Mouse (Mus musculus) skeletal muscle tissue, adult 2 months (tissue): Measurements from ENCODE around the gene Klhl25.
"Not testable (repeated sequence)": the region's sequence is repeated elsewhere in the genome, so short reads cannot be mapped to it uniquely, and the experiment has no call there.

Experiments
- DNase-seq: peaks from one replicate; pipeline ENCODE4 v3.0.0-alpha.2; 2012; ENCODE audit warnings: low read depth, low spot score

Klhl25 gene

DNA sequence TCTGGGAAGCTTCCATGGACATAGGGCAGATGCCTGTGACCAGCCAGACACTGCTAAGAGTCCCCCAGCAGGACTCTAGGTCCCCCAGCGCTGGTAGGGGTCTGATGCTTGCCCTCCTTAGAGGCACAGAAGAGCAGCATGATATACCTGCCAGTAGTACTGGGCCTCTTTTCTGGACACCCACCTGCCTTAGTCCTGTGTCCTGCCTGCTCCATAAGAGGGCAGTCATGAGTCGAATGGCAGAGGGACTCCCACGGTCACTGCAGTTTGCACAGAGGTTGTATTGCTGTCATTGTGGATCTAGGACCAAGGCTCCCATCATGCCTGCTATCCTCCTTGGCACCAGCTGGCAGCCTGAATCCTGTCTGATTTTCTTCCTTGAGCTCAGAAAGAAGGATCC lies 25.1 kb downstream of the Klhl25 start:
- DNase-seq = no peak

DNA sequence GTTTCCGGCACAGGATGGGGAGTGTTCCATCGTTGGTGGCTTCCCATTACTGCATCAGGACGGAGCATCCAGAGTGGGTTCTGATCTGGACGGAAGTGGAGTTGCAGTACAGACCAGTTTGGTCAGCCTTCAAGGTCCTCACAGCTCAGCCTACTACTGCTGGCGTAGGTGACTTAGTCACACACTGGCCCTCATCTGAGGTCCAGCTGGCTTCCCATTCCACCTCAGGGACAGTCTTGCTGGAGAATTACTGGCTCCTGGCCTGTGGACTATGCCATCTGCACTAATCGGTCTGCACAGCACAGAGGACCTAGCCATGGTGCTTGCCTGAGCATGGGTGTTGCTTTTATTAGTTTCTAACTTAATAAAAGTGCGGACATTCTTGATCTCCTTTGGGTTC lies 25.6 kb downstream of the Klhl25 start:
- no peak for DNase-seq

DNA sequence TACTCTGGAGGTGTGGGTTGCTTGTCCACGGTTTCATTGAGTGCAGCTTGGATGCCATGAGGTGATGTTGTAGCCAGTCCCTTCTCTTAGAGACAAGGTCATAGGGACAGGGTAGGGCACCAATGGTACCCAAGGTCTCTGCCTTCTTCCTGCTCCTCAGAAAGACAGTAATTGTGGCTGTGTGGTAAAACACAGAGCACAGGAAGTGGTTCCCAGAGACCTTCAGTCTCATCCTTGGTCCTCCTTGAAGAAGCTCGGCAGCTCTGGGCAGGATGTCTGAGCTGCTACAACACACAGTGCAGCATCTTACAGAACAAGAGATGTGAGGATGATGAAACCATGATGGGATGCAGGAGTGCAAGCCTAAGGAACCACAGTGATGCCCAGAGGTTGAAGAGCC lies 31.3 kb downstream of the Klhl25 start:
- DNase-seq = not testable (repeated sequence)

DNA sequence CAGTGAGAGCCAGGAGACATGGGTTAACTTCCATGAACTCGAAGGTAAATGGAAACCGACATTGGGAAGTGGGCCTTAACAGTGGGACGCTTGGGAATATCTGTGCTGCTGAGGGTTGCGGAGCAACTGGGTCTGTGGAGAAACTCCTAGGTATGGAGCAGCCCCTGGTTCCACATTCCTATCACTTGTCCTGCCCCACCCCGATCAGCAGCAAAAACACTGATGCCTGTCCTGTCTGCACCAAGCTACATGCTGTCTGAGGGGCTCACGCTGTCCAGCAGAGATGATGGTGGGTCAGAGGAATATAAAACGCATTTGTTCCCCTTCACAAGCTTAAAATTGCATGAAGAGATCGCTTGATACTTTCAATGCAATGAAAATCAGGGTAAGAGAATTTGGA lies 32.1 kb downstream of the Klhl25 start:
- DNase-seq = no peak

DNA sequence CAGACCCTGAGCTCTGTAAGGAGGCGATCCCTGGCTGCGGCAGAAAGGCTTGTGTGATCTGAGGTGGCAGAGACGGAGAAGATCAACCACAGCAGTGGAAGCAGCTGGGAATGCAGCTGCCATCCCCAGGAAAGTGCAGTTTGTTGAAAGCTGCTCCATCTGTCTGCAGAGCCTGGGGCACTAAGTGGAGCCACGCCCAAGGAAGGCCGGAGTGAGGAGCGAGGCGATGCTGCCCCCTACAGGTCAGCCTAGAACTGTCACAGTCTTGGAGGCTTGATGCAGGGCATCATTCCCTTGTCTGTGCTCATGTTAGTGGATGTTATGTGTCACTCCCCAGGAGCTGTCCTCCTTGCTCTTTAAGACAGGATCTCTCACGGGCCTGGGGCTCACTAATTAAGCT lies 32.5 kb downstream of the Klhl25 start:
- DNase-seq = peak; percentile 66

DNA sequence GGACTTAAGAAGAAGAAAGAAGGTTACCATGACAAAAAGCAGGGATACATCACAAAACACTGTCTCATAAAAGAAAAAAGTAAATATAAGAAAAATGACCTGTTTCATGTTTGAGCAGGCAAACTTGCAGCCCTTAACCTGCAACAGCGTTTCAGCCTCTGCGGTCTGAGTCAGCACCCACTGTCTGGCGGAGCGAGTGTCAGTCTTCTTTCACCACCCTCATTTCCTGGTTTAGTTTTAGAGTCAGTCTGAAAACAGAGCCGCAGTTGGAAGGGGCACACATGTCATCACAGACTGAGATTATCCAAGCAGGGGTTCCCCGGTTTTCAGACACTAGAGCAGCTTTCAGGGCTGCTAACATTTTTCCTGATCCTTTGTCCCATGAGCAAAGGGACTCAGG lies 33.3 kb downstream of the Klhl25 start:
- no peak for DNase-seq

DNA sequence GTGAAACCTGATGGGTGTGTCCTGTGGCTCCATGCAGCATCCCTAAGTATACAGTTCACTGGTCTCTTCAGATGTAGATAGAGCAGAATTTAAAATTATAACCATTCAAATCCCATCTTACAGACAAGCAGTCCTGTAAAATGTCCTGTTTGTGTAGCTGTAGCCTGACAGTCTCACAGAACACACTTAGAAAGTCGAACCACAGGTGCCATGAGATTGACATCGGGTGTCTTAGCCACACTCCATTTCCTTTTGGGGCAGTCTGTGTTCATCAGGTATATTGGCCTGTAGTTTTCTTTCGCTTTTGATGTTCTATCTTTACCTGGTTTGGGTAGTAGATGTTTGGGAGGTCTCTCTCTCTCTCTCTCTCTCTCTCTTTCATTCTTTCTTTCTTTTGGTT lies 33.7 kb downstream of the Klhl25 start:
- DNase-seq = no peak

DNA sequence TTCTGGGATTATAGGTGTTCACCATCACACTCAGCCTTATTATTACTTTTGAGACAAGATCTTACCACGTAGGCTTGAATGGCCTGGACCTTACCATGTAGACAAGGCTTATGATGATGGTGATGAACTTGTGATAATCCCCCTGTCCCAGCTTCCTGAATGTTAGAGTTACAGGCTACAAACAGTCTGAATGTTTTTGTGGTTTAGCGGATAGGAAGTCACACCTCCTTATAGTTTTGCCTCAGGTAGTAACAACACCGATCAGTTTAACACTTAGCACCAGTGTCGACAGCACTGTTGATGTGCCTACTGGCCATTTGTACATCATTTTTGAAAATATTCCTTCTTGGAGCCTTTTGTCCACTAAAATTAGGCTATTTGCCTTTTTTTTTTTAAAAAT lies 43.4 kb downstream of the Klhl25 start:
- no peak for DNase-seq

DNA sequence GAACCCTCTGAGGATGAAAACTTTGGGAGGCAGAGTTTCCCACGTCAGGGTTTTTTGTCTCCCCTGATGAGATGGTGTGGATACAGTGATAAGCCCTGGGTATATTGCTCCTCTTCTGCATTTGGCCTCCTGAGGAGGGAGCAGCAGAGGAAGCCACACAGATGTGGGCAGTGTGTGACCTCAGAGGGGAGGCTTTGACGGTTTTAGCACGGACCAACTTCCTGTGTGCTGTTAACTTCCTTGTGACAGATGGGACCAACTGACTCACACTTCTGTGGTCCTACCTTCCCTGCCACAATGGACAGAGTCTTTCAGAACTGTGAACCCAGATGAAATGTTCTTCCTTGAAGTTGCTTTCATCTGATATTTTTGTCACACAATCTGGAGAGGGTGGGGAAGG lies 44.6 kb downstream of the Klhl25 start:
- DNase-seq = no peak

DNA sequence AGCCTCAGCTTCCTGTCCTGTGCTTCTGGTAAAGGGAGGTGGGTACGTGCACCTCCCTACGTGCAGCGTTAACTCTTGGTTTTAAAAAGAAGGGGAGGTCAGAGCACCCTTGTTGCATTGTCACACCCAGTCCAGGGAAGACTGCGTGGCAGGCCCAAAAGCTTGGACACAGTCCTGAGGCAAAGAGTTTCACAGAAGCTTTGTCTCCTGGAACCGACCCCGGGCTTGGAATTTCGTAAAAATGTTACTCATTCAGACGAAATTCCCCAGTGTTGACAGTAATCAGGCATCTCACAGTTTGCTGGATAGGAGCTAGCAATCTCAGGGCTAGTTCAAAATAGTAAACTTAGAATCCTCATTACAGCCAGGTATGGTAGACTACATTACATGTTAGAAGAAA lies 45.6 kb downstream of the Klhl25 start:
- no peak for DNase-seq

DNA sequence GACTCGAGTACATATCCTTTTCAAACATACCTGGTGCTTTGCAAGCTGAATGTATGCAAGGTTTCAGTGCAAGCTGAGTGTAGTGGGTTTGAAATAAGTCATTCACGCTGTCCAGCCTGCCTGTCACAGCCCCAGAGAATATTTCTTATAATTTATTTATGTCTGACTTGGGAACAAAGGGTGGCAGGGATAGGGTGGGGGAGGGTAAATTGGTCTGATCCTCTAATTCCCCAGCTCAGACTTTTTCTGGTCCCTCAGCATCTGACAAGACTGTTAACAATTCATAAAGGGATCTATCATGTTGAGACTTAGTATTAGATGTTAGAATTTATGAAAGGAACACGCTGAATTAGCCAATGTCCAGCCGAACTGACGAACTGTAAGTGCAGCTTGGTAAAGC lies 48.9 kb downstream of the Klhl25 start:
- no peak for DNase-seq

DNA sequence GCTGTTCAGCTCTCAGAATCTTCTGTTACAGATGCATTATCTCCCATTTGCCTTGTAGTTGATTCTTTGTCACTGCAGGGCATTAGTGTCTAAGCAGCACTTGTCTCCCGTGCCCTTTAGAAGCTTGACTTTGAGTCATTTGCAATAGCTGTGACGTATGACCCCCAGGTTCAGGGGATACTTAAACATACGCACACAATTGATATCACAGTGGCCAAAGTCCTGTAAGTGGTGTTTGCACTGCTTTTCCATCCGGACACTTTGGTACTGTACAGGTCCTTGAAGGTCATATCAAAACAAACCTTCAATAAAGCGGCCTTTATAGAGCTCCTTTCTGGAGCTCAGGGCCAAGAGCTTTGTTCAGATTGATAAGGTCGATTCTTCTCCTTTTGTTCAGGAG lies 51.0 kb downstream of the Klhl25 start:
- no peak for DNase-seq

DNA sequence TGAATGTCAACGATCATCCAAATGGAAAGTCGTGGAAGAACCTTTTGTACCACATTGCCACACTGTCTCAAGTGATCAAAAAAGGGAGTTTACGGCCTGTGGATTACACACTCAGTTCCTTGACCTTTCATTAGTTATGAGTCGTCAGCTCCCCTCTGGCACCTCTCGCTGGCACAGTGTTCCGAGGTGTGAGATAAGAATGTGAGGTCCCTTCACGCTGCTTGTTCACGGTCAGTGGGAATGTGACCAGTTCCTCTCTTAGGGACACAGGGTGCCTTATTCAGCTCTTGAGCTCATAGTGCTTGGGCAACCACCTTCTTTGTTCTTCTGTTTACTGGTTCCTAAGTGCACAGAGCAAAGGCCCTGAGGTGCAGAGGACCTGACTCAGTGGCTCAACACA lies 51.4 kb downstream of the Klhl25 start:
- DNase-seq = no peak

DNA sequence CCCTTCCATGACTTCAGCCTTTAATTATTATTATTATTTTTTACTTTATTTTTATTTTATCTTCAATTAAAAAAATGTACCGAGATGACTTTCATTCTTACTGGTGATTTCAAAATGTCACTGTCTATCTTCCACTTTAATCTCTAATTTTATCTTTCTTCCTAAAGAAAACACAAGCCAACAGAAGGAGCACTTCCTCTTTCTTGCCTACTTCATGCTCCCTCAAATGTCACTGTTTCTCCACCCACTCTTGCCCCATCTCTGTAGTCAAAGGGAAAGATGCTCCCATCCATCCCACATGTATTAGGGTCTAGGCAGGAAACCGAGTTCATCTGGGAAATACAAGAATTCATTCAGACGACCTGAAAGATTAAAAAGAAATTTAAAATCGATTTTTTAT lies 51.8 kb downstream of the Klhl25 start:
- no peak for DNase-seq

DNA sequence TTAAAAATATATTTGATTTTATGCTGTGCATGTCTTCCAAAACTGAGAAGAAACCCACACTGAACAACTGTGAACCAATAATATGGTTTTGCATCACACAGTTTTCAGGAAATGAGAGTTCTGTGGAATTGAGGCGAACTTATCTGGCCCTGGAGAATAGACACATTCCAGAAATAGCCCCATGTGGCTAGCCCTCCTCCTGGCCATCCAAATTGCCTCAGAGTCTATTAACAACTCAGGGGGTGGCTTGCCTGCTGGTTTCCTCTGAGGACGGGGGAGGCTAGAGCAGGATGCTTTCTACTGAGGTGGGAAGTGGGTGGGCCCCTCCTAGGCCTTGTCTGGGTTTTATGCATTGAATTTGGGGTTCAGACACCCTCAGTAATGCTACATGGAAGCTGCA lies 57.0 kb downstream of the Klhl25 start:
- no peak for DNase-seq

DNA sequence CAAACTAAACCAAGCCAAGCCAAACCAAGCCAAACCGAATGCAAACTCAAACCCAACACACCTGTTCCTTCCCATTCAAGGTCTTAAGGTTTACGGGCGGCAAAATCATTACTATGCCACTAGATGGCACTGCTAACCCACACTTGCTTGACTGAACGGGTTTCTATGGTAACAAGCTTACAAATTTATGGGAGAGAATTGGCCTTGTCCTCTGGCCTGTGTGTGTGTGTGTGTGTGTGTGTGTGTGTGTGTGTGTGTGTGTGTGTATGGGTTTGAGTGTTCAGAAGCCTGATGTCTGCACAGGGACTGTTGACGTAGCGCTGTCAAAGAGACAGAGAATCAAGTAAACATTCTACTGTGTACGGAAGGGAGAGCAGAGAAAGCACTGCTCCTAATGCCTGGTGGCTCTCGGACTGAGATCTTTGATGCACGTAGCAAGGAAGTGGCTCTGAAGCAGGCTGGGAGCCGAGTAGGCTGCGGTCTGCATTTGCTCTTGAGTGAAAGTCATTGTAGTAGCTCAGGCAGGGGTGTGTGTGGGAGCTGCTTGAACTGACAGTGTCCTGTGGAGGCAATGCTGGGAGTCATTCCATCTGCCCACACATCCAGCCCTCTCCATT lies 62.0 kb downstream of the Klhl25 start:
- peak; percentile 42 for DNase-seq

DNA sequence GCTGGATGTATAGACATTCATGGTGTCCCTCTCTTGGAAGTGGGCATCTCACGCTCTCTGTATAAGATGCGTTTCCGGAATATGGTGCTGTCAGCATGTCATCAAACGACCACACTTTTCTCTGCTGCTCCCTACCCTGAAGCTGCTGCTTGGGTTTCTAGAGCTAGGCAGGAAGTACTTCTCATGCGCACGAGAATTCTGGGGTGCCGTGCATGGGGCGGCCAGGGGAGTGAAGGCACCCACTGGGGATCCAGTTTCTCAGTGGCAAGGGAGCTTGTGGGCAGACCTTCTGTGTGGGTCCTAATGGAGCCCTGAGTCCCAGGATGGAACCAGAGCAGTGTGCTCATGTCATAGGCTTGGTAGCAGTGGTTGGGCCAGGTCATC lies 62.5 kb downstream of the Klhl25 start:
- DNase-seq = no peak

DNA sequence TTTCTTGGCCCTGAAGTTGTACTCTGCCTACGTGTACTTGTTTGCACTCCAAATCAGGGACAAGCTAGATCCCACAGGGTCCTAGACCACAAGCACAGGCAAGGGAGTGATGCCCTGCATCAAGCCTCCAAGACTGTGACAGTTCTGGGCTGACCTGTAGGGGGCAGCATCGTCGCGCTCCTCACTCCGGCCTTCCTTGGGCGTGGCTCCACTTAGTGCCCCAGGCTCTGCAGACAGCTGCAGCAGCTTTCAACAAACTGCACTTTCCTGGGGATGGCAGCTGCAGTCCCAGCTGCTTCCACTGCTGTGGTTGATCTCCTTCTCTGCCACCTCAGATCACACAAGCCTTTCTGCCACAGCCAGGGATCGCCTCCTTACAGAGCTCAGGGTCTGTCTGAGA lies 65.8 kb downstream of the Klhl25 start:
- peak; percentile 32 for DNase-seq

DNA sequence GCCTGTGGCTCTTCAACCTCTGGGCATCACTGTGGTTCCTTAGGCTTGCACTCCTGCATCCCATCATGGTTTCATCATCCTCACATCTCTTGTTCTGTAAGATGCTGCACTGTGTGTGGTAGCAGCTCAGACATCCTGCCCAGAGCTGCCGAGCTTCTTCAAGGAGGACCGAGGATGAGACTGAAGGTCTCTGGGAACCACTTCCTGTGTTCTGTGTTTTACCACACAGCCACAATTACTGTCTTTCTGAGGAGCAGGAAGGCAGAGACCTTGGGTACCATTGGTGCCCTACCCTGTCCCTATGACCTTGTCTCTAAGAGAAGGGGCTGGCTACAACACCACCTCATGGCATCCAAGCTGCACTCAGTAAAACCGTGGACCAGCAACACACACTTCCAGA lies 67.4 kb downstream of the Klhl25 start:
- not testable (repeated sequence) for DNase-seq

DNA sequence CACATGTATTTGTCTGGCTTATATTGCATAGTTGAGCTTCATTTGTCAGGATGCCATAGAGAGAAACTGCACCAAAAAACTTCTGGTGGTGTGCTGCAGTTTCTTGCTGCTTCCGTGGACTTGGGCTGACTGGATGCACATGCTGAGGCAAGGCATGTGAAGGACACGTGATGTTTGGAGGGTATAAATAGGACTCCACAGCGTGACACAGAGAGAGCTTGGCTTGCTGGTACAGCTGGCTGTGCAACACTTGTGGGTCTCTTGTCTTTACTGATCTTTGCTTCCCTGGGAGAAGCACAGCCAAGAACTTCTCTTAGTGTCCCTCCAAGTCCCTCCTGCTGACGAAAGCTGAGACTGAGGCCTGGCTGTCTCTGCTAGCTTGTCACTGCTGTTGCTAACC lies 69.6 kb downstream of the Klhl25 start:
- peak; percentile 40 for DNase-seq

DNA sequence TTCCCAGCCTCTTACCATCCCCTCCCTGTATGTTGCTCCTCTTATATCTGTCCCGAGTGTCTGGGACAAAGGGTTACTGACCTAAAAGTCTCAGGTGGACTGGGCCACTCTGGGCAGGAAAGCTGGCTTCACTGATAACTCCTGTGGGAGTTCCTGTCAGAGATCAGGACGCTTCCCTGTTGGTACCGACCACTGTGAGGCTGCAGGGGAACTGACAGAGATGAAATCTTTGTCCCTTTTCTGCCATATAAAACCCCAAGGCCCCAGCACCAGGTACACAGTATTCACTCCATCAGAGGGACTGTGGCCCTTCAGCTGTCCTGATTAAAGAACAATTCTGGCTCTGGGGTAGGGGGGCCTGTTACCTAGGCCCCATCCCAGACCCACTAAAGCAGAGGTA lies 71.6 kb downstream of the Klhl25 start:
- DNase-seq = not testable (repeated sequence)
